Mouse (Mus musculus) heart, postnatal 25 days (tissue): ENCODE measurements at regions not wholly inside any gene's neighbourhood (a gene's known extent, or its start where the extent isn't known, plus 50 kb on each side); places are given as distances from the start of the nearest gene placed in this dataset.
A peak's percentile ranks its signal among the peaks of the same experiment; 100 is the strongest.

Experiments
- DNase-seq: peaks from one replicate; pipeline ENCODE4 v3.0.0; 2022; ENCODE audit warnings: low spot score
- intact Hi-C: fragments of 180-260 bp; cut with DNase I; formaldehyde crosslinking; loops from one replicate; pipeline ENCODE4 v1.15.1; 2025

- intact Hi-C loops: no loop called here
- DNase-seq: no peak
Measured at GRCm38 (mm10) chr6:84441721-84442480, 151.8 kb downstream of the Cyp26b1 start.

- intact Hi-C loops: no loop called here
- DNase-seq: no peak
Measured at GRCm38 (mm10) chr6:84436716-84437115, 157.0 kb downstream of the Cyp26b1 start.

- intact Hi-C loops: no loop called here
- peak; percentile 31 for DNase-seq
Measured at GRCm38 (mm10) chr6:84434532-84434931, 159.2 kb downstream of the Cyp26b1 start.

GRCm38 (mm10) chr6:84431622-84431955 is 162.1 kb downstream of the Cyp26b1 start:
- intact Hi-C loops: no loop called here
- no peak for DNase-seq

GRCm38 (mm10) chr6:84430925-84431621 is 162.6 kb downstream of the Cyp26b1 start:
- DNase-seq: no peak
- intact Hi-C loops: no loop called here

GRCm38 (mm10) chr6:84430146-84430545 is 163.6 kb downstream of the Cyp26b1 start:
- DNase-seq: peak; percentile 16
- intact Hi-C loops: no loop called here

- intact Hi-C loops: no loop called here
- DNase-seq: no peak
Measured at GRCm38 (mm10) chr6:84429247-84429646, 164.5 kb downstream of the Cyp26b1 start.

GRCm38 (mm10) chr6:84426691-84427090 is 167.0 kb downstream of the Cyp26b1 start:
- intact Hi-C loops: no loop called here
- DNase-seq: no peak

- no peak for DNase-seq
- intact Hi-C loops: no loop called here
Measured at GRCm38 (mm10) chr6:84425823-84426222, 167.9 kb downstream of the Cyp26b1 start.

- intact Hi-C loops: no loop called here
- no peak for DNase-seq
Measured at GRCm38 (mm10) chr6:84422946-84423345, 170.8 kb downstream of the Cyp26b1 start.

GRCm38 (mm10) chr6:84419691-84420090 is 174.0 kb downstream of the Cyp26b1 start:
- intact Hi-C loops: no loop called here
- no peak for DNase-seq

GRCm38 (mm10) chr6:84419281-84419680 is 174.4 kb downstream of the Cyp26b1 start:
- intact Hi-C loops: no loop called here
- no peak for DNase-seq

GRCm38 (mm10) chr6:84416992-84417636 is 176.6 kb downstream of the Cyp26b1 start:
- no peak for DNase-seq
- intact Hi-C loops: no loop called here

GRCm38 (mm10) chr6:84414400-84414799 is 179.3 kb downstream of the Cyp26b1 start:
- intact Hi-C loops: no loop called here
- DNase-seq: no peak

GRCm38 (mm10) chr6:84409863-84410513 is 183.7 kb downstream of the Cyp26b1 start:
- intact Hi-C loops: loop anchor here (2.0 to 10.0 kb wide), 5 partner anchors 167 to 517 kb away; no protein-coding TSS in a partner anchor
- DNase-seq: no peak

GRCm38 (mm10) chr6:84408513-84408912 is 185.2 kb downstream of the Cyp26b1 start:
- intact Hi-C loops: loop anchor here (2.0 to 10.0 kb wide), 5 partner anchors 169 to 519 kb away; no protein-coding TSS in a partner anchor

GRCm38 (mm10) chr6:84407773-84408172 is 185.9 kb downstream of the Cyp26b1 start:
- intact Hi-C loops: loop anchor here (2.0 to 10.0 kb wide), 6 partner anchors 170 to 609 kb away; no protein-coding TSS in a partner anchor
- no peak for DNase-seq

More at GRCm38 (mm10) chr6:84408513-84408912, 185.2 kb downstream of the Cyp26b1 start:
- DNase-seq: no peak

GRCm38 (mm10) chr6:84404695-84405094 is 189.0 kb downstream of the Cyp26b1 start:
- intact Hi-C loops: loop anchor here (5.0 to 10.0 kb wide), 4 partner anchors 173 to 523 kb away; no protein-coding TSS in a partner anchor
- no peak for DNase-seq

- intact Hi-C loops: loop anchor here (10.0 kb wide), 1 partner anchor 308 kb away; no protein-coding TSS in a partner anchor
- DNase-seq: no peak
Measured at GRCm38 (mm10) chr6:84402431-84402830, 191.3 kb downstream of the Cyp26b1 start.

GRCm38 (mm10) chr6:84394496-84395090 is 199.1 kb downstream of the Cyp26b1 start:
- DNase-seq: no peak
- intact Hi-C loops: no loop called here
